Mouse (Mus musculus): ENCODE results near the gene Vmn1r194.
"Not testable (repeated sequence)": the region's sequence is repeated elsewhere in the genome, so short reads cannot be mapped to it uniquely, and the experiment has no call there.

Vmn1r194 gene

GRCm38 (mm10) chr13:22243915-22244314 lies at the start of gene Vmn1r194:
TSS of gene Vmn1r194 (plus strand) at chr13:22244215.
- no peak for DNase-seq

DNA sequence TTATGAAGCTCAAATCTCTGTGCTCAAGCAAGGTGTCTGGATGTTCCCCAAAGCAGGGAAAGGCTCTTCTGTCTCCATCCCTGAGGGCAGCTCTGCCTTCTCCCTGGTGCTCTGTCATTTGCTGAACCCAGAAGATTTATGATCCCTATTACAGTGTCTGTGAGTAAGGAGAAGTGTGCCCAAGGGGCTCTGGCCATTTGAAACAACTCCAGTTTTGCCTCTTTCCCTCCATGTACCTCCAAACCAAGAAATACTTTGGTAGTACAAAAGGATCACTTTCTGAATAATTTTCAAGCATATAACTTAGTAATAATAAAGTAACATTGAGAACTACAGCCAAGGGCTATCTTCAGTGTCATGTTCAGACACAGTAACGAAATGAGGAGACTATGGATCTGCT lies 21.0 kb upstream of the Vmn1r194 start, which contains the start of gene Vmn1r193:
Gene Vmn1r193, minus strand, starts transcription at position 101 of the 400 bp plus-strand sequence.
- not testable (repeated sequence) for DNase-seq

GRCm38 (mm10) chr13:22270222-22270621 lies 26.2 kb downstream of the Vmn1r194 start, which contains the start of gene Vmn1r195:
TSS of gene Vmn1r195 (plus strand) at chr13:22270522.
- DNase-seq, result not testable (repeated sequence)

- DNase-seq, result no peak
Observed at GRCm38 (mm10) chr13:22271721-22272120, 27.7 kb downstream of the Vmn1r194 start.

- DNase-seq, result no peak
Observed at GRCm38 (mm10) chr13:22284578-22284977, 40.6 kb downstream of the Vmn1r194 start.

GRCm38 (mm10) chr13:22289620-22290019 lies 45.6 kb downstream of the Vmn1r194 start, which contains the start of gene Vmn1r196:
TSS of gene Vmn1r196 (plus strand) at chr13:22289920.
- no peak for DNase-seq

Data from cerebellum, adult 11 months (tissue).